Mouse (Mus musculus): ENCODE data around the gene Hnrnpd.

- no peak for TF ChIP-seq CTCF (IDR thresholded peaks at IDR 0.05; ENCODE audit: control insufficient read depth, insufficient read depth, insufficient read length)
- TF ChIP-seq USF1 (IDR thresholded peaks at IDR 0.05; ENCODE audit: low read depth): no peak
Observed at GRCm38 (mm10) chr5:99931910-99932309, 46.8 kb downstream of the Hnrnpd start.

All from C2C12 (cell line).